Mouse (Mus musculus): ENCODE measurements at regions not wholly inside any gene's neighbourhood (a gene's known extent, or its start where the extent isn't known, plus 50 kb on each side); places are given as distances from the start of the nearest gene placed in this dataset.

DNA sequence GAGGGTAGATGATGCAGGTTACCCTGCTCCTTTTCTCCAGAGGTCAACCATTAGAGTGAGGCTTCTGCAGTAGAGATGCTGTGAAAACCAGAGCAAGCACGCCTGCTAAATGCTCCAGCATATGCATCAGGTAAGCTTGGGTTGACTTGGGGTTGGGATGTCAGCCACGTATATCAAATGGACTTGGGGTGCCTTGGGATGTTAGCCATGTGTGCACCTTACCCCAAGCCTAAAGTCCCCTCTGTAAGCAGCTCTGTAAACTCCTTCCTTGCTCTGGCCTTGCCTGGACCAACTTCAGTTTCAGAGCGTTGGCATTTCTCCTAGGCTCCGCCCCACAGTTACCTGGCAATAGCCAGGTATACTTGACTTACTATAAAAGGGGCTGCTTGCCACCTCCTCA, 155.3 kb upstream of the Tmtc1 start:
- DNase-seq, result no peak

DNA sequence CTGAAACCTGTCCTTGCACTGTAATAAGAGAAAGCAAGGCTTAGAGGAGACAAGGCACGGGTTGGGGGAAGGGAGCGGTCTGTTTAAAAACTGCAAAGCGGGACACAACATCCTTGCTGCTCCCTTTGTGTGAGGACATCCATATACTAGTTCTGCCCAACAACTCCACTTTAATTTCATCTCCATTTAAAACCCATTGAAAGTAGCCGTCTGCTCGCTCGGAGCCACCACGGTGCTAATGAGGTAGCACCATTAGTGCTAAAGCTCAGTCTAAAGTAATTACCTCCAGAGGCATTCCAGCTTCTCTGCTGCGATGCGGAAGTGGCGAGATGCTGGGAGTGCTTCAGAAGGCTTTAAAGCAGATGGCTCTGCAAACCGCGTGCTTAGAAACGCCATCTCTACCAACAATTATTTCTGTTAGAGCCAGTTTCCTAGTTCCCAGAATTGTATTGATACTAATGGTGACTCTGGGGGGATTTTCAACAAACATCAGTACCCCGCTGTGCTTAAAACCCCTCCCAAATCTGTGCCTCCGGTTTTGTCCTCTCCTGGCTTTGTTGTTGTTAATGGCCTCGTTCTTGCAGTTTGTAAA, 154.7 kb upstream of the Tmtc1 start:
- DNase-seq, result no peak

DNA sequence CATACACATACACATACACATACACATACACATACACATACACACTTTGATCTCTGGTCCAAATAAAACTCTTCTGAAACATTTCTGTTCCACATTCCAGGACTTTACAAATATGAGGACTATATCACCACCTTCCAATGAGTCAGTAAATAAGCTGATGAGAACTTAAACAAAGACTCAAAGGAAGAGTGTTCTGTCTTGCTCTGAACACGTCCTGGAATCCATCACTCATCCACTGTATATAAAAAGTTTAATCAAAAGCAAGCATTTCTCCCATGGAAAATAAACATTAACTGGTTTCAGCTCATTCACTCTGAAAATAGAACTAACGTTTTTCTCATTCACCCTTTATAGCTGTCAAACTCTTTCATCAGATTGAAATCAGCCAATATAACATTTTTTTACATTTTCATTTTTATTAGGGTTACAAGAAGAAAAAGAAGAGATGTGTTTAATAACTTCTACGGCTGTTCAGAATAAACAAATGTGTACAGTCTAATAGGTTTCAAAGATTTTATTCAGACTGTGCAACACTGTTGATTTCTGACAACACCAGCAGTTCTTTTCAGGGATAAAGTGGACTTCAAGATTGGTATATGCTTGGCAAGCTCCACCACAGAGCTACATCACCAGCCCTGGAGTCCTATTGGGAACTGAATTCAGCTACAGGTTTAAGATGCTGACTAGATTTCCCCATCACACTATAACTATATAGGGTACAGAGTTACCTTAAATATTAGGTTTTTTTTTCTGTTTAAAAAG, 151.0 kb upstream of the Tmtc1 start:
- DNase-seq, result no peak

DNA sequence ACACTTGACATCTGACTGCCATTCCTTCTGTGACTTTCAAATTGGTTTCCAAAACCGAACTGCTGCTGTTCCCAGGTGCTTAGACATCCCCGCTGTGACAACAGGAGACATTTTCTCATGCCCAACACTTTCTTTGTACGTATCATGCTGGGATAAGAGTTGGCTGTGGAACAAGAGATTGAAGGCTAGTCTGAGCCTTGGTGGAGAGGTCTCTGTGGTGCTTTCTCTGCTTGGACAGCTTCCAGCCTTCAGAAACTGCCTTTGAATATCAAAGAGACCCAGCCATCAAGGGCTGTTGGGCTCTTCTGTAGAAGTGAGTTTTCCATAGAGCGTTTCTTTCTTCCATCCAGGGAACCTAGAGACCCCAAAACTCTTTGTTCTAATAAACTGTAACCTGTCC, 144.8 kb upstream of the Tmtc1 start:
- DNase-seq, result no peak

DNA sequence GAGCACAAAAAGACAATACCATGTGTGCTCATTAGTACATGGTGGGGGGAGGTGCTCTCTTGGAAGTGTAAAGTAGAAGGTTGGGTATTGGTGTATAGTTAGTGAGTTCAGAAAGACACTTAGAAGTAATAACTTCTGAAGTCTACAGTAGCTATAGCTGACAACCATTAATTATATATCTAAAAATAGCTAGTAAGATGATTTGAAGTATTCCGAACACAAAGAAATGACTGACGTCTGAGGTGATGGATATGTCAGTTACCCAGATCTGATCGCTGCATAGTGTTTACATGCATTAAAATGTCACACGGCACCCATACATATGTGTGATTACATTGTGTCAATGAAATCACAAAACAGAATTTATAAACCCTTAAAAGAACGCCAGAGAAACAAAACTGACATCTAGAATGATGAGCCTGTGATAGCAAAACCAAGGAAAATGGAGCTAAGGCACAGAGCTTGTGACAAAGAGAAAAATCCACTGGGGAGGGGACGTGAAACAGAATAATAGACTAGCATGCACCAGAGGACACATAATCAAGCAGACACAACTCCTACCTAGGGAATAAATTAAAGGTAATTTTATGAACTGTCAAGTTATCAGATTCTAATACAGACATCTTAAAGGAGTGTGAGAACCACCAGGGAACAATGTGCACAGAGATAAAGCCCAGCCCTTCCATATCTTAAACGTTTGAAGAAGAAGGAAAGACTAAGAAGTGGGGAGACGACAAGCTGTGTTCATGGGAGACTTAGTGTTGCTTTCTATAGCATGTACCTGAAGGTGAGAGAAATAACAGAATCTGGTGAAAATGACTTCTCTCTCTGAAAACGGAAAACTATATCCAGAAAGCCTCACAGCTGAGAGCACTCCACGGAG, 142.5 kb upstream of the Tmtc1 start:
- no peak for DNase-seq

DNA sequence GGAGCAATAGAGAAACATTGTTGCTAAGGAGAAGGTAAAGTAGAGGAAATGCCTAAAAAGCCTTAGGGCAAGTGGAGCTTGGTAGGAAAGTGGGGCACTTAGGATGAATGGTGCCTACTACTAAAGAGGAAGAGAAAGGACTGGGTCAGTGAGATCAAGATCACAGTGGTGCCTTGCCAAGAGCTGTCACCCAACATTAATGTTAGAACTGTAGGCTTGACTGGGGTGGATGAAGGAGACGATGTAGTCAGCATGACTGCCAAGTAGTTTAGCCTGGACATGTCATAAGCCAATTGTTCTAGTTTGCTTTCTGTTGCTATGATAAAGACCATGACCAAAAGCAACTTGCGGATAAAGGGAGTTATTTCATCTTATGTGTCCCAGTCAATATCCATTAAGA, 139.9 kb upstream of the Tmtc1 start:
- DNase-seq, result no peak

DNA sequence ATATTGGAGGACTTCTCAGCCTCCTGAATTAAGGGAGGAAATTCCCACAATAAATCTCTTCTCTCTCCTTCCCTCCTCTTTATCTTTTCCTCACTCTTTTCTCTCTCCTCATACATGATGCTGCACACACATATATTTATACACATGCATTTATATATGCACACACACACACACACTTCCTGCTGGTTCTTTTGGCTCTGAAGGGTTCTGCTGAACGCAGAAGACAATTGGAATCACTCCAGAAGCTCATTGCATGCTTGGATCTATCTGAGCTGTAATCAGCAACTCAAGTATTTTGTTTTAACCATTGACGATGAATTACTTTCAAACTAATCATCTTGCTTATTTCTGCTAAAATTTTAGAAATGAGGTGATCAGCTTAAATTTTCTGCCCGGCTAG, 134.1 kb upstream of the Tmtc1 start:
- no peak for DNase-seq

DNA sequence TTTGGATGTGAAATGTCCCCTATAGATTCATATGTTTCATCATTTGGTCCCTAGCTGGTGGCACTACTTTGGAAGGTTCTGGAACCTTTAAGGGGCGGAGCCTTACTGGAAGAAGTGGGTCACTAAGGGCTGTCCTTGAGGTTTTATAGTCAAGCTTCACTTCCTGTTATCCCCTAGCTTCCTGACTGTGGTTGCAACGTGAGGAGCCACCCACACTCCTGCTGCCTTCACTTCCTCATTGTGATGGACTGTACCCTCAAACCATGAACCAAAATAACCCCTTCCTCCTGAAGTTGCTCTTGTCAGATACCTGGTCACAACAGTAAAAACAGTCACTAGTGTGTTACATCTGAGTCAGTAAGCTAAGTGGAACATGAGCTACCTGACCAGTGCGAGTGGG, 133.5 kb upstream of the Tmtc1 start:
- DNase-seq, result no peak

DNA sequence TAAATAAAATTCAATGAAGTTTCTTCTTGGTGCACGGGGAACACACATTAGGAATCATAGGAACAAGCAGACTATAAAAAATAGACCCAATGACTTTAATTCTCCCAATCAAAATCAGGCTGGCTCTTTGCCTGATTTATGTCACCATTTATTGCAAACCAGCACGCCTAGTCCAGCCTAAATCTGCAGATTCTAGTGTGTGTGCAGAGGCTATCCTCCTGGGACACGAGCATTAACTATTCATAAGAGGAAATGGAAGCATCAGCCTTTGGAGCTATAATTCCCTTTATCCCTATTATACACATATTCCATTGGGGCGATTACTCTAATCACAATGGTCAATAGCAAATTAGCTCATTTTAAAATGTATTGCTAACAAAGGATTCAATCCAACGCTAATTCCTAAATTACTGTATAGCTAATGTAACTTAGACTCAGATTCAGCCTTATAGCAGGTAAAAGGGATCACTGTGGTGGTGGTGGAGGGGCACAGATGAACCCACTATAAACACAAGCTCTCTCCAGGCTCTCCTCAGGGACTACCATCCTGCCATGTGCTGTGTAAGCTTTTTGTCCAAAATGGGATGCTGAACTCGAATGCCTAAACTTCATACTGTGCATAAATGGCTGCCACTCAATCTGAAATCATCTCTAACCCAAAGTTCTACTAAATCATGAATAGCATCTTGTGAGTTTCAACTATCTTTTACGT, 130.7 kb upstream of the Tmtc1 start:
- DNase-seq, result no peak

DNA sequence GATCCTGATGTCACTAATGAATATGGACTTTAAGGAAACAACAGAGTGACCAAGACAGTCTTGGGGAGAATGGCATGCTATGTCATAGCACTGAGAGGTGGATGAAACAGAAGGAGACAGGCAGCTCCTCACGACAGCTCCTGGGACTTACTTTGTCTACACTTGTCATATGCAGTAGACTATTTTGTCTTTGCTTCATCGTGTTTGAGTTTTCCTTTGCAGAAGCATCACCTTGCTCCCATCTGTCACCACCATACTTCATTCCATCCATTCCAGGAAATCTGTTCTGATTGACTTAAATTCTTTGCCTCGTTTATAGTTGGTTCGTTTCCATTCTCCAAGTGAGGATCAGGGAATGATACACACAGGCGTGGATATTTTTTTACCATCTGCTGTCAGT, 128.0 kb upstream of the Tmtc1 start:
- no peak for DNase-seq

DNA sequence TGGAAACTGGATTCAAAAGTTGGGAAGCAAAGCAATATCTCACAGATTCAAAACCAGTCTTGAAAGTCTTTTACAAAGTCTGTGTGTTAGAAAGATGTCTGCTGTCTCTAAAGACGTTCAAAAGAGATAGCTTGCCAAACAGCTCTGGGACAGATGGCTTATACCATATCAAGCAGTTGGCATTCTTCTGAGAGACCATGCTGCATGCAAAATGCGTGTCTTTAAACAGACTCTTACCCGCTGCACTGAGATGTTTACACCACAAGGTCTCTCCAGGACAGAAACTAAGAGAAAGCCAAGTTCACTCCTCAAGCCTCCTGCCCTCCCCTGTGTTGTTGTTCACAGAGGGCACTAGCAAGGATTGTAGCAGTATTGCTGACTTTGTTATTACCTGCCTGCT, 127.5 kb upstream of the Tmtc1 start:
- no peak for DNase-seq

DNA sequence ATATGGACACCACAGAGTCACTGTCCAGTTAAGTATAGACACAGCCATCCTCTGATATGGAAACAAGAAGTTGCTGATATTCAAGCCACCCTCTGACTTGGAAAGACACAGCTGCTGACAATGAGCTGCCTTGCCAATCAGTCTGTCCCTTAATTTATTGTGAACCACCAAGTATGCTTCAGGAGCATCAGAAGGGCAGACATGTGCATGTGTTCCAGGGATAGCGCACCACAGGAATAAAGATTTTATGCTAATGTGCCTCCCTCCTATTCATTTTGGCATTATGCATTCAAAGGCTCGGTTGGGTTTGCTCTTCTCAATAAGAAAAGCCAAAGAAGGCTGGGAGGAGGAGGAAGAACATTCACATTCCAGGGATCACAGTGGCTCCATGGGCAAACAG, 120.0 kb upstream of the Tmtc1 start:
- no peak for DNase-seq

DNA sequence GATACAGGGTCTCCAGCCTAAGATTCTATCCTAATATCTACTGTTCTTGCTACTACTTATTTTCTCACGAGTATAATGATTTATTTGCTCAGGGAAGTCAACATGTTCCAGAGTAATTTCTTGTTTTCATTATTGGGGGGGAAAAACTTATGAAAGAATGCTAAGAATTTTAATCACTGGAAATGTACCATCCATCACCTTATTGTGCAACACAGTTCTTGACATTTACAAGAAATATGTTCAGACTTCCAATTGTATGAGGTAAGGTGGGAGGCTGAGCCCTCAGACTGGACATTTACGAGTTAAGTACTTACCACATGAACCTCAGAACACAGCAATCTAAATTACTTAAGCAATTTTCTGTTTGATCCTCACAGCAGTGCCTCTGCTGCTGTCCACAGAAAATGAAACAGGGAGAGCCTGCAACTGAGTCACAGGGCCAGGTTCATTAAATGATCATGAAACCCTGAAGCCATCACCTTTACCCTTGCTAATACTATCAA, 118.1 kb upstream of the Tmtc1 start:
- DNase-seq, result no peak

DNA sequence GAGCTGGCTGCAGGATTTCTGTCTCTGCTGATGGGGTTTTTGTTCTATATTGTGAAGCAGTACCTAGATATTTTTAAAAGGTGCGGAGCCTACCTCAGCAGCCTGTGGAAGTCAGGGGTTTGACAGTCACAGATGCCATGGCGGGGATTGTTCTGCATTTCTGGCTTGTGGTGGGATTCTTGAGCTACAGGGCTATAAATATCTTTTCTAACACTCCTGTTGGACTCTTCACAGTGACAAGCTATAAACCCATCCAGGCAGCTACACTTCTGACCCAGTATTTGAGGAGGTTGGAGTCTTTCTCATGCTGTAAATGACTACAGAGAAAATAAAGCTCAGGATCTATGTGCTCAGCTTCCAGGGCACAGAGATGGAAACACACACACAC, 112.3 kb upstream of the Tmtc1 start:
- no peak for DNase-seq

DNA sequence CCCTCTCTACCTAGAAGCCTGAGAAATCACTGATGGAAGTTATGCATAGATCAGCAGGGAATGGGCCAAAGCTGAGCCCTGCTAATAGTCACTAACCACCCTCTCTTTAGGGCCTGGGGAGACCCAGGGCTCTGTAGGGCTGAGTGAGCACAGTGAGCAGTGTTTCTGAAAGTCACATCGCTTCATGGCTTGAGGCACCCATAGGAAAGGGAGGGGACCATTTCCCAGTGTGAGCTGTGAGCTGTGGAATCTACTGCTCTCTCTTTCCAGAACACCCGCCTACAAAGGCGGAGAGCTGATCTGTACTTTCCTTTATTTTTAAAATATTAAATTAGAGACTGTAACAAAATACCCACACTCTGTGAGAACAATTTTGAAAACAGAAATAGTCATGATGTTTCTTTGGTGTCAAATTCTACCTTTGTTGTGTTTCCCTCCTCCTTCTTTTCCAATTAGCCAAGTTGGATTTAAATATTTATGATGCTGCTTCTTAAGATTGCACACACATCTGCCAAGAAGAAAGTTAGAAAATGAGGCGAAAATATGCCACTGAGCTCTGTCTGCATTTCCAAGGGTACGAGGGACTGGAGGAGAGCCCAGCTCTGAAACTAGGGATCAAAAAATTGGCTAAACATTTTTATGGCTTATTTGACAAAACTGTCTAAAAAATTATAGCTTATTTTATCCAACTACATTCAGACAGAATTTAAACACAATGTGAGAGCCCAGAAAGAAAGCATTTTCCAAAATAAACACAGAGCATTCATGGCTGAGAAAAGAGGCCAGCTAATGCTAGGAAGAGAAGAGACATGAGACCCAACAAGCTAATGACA, 111.7 kb upstream of the Tmtc1 start:
- no peak for DNase-seq

DNA sequence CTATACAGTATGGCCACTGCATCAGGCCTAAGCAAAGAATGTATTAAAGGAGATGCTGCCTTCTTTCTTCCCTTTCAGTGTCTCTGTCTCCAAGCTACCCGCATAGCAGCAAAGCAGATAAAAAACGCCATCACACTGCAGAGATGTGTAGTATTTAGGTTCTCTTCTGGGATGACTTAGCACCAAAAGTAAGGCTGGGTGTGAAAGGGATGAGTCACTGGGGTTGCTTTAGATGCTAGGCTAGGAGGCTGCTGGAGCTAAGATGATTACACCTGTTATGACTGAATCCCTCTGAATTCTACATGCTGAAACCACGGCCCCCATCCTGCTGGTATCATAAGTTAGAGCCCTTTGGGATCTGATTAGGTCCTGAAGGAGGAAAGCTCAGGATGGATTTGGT, 110.3 kb upstream of the Tmtc1 start:
- DNase-seq, result no peak

DNA sequence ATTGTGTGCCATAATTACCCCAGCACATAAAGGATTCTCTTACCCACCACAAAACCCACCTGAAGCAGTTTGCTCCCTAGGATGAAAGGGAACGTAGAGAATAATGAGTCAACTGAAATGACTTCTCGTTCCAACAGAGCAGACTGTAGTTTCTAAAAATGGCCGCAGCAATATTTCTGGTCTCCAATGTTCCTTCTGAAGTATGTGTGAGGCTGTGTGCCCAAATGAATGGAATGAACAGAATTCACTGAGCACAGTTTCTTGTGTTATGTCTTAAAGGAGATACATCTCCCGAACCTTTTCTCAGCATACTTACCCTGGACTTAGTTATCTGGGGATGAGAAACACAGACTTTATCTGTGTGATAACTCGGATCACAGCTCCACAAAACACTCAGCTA, 109.4 kb upstream of the Tmtc1 start:
- no peak for DNase-seq

DNA sequence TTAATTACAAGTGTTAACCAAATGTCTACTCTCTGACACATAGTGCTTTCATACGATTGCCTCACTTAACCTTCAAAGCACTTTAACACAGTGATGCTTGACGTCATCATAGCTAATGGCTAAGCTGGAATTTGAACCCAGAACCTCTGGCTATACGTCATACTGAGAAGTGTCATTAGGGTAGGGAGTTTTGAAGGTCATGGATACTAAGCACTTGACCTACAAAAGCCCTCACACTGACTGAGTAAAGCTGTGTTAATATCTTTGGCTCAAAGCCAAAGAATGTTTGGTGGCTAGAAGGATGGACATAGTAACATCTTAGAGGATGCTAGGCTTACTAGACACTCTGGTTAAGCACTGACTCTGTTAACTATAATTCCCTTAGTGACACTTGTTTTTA, 106.9 kb upstream of the Tmtc1 start:
- no peak for DNase-seq

DNA sequence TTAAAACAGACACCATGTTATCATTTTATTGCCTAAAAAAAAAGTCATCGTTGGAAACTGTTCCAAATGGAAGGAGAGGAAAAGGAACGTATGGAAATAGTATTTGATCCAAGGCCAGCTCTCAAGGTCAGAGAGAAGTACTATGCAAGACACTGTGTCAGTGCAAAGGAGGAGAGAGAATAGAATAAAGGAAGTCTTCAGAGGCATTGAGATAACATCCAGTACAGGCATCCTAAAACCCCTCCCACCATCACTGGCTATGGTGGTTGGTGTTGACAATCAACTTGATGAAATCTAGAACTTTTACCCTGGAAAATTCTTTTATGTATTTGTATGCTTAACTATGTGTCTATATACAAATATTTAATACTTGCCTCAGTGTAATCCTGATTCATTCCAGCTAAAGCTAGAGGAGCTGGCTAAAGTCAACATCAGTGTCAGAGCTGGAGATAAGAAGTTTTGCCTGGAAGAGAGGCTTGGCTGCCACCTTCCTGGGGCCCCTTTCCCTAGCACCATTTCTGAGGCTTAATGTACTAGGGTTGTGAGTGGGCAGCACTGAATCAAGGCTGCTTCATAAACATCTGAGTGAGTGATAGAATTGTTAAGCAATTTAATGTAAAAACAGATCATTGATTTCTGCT, 104.1 kb upstream of the Tmtc1 start:
- no peak for DNase-seq

DNA sequence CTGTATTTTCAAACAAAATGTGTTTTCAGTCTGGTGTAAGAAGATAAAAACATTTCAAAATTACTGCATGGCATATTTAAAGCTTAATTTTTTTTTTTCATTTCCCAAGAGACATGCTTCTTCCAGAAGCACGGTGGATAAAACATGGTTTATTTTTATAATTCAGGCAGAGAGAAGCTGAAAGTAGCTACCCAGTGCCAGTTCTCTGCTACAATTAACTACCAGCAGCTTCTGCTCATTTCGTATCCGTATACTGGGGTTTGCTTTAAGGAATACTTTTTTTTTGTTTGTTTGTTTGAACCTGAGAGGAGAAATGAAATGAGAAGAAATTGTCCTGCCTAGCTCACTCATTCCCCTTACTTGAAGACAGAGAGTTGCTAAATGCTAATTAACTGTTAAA, 98.9 kb upstream of the Tmtc1 start:
- no peak for DNase-seq

DNA sequence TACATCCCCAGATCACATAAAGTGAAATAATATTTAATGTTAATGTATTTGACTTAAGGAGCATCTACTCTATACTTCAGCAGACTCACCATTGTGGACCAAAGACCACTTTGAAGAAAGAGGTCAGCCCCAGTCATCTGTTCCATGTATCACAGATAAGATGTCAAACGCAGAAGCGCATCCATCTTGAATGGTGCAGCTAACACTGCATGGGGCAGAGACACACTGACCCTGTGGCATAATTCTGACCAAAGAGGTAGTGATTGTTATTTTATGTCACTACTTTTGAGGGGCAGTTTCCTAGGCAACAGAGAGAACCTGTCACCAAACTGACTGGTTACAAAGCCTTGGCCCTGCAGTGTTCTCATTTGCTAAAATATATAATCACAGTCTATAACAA, 97.8 kb upstream of the Tmtc1 start:
- DNase-seq, result no peak
